Mouse (Mus musculus): Measurements from ENCODE around the gene Ncoa4. TPM values are rescaled to one million over a fixed set of nuclear protein-coding genes. Genes with fewer than 3 reads are reported as not detected.
"Not testable (repeated sequence)": the region's sequence is repeated elsewhere in the genome, so short reads cannot be mapped to it uniquely, and the experiment has no call there.

Gene Ncoa4
- total RNA-seq, 2 experiments from 2014 or later, result 44.8 to 56.8 TPM

- no peak for DNase-seq
These were observed 898 bp downstream of the Ncoa4 start for GRCm38 (mm10) chr14:32160563-32160962.

- DNase-seq, result no peak
These were observed 1.6 kb downstream of the Ncoa4 start for GRCm38 (mm10) chr14:32161090-32161885.

- DNase-seq, result no peak
These were observed 2.6 kb downstream of the Ncoa4 start for GRCm38 (mm10) chr14:32162231-32162630.

- DNase-seq, result no peak
These were observed 3.7 kb downstream of the Ncoa4 start for GRCm38 (mm10) chr14:32163203-32163888.

GRCm38 (mm10) chr14:32164173-32165051 is 4.7 kb downstream of the Ncoa4 start:
- DNase-seq, result no peak

GRCm38 (mm10) chr14:32165278-32166061 is 5.8 kb downstream of the Ncoa4 start:
- peak; percentile 57 for DNase-seq

- DNase-seq, result no peak
These were observed 6.4 kb downstream of the Ncoa4 start for GRCm38 (mm10) chr14:32166062-32166441.

GRCm38 (mm10) chr14:32166840-32167239 is 7.2 kb downstream of the Ncoa4 start:
- DNase-seq, result no peak

- DNase-seq, result no peak
These were observed 7.7 kb downstream of the Ncoa4 start for GRCm38 (mm10) chr14:32167326-32167725.

GRCm38 (mm10) chr14:32168653-32169231 is 9.1 kb downstream of the Ncoa4 start:
- DNase-seq, result no peak

GRCm38 (mm10) chr14:32170137-32170536 is 10.5 kb downstream of the Ncoa4 start:
- DNase-seq, result no peak

GRCm38 (mm10) chr14:32175310-32175709 is 15.6 kb downstream of the Ncoa4 start:
- DNase-seq, result no peak

GRCm38 (mm10) chr14:32176590-32176989 is 16.9 kb downstream of the Ncoa4 start:
- not testable (repeated sequence) for DNase-seq

GRCm38 (mm10) chr14:32179393-32180195 is 19.9 kb downstream of the Ncoa4 start:
- DNase-seq, result no peak

GRCm38 (mm10) chr14:32180861-32181260 is 21.2 kb downstream of the Ncoa4 start:
- no peak for DNase-seq

- no peak for DNase-seq
These were observed 24.2 kb downstream of the Ncoa4 start for GRCm38 (mm10) chr14:32183846-32184245.

- DNase-seq, result no peak
These were observed 31.1 kb downstream of the Ncoa4 start for GRCm38 (mm10) chr14:32190627-32191391.

GRCm38 (mm10) chr14:32191926-32192325 is 32.3 kb downstream of the Ncoa4 start:
- no peak for DNase-seq

GRCm38 (mm10) chr14:32192437-32192836 is 32.8 kb downstream of the Ncoa4 start:
- DNase-seq, result peak; percentile 44

- not testable (repeated sequence) for DNase-seq
These were observed 33.9 kb downstream of the Ncoa4 start for GRCm38 (mm10) chr14:32193557-32193956.

All from gastrocnemius, postnatal 10 days (tissue).